Mouse (Mus musculus) cerebellum, adult 8-10 months (tissue): ENCODE measurements around the gene Erp27.
A peak's percentile ranks its signal among the peaks of the same experiment; 100 is the strongest.

Source experiments
- DNase-seq: peaks from one replicate; pipeline ENCODE4 v3.0.0; 2022

Gene Erp27

DNA sequence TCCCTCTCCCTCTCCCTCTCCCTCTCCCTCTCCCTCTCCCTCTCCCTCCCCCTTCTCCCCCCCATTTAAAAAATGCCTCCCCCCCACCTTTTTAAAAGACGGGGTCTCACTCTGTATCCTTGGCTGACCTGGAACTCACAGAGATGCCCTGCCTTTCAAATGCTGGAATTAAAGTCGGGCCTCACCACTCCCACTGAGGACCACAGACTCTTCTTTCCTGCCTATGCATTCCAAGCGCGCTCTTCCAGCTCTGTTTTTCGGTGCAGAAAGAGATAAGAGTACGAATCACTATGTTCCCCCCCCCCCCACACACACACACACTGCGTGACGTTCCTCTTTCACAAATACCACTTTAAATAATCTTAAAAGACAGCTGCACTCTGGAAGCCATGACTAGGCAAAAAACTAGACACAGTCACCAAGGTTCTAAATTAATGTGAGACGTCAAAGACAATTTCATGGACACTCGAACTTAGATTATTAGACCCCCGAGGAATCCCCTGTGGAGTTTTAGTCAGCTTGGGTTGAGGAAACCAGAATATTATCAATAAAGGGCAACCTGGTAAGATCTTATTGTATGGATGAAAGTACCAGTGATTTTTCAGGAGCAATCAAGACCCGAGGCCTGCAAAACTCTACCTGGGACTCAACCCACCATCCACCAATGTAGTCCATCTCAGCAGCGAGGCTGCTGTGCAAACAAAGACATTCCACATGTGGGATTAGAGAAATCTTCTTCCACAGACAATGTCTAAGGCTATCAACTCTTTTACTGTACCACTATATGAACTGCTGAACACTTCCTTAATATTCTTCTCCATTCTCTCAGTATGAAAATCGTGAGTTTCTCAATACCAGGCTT is 17.6 kb upstream of the Erp27 start:
- DNase-seq: no peak

DNA sequence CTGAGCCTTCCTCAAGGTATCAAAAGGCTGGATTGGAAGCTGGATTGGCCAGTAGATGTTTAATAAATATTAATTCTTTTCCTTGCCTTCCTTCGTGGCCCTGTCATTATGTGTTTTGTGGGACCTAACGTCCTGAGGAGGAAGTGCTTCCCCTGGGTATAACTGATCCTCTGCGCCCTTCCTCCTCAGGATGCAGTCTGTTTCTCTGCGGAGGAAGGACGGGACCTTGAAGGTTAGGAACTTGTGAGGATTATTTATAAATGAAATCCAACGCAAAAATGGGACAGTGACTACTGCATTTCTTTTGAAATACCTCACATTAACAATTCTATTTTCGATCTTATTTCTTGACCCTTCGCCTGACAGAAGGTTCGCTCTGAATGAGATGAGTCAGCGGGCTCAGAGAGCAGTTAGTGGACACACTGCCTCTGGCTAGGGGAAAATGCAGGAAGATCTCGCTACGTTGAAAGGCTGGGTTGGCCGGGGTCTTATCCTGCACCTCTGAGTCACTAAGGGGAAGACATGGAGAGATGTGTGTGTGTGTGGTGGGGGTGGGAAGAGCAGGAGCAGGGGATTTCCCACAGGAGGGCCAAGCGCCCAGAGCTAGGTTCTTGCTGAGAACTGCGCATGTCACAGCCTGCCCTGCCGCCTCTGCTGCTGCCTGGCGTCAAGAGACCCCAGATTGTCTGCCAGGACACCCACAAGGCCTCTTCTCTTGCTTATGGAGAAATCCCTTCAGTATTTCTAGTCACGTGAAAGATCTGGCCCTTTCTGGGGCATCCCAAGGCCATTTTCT is 16.5 kb upstream of the Erp27 start:
- DNase-seq: no peak

- DNase-seq: no peak
Measured at GRCm38 (mm10) chr6:136937117-136937516, 15.1 kb upstream of the Erp27 start.

DNA sequence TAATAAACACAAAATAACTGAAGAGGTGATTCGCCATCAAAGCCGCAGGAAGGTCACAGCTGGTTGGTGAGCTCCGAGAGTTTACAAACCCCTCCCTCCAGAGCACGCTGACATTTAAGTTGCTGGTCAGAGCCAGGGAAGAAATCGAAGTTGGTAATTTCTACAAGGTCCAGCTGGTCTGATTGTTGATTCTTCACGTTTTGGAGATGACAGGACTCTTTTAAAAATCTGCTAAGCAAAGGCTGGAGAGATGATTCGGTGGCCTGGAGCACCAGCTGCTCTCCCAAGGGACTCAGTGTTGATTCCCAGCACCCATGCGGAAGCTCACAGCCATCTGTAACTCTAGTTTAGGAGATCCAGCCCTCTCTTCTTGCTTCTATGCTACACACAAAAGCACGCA is 14.4 kb upstream of the Erp27 start:
- DNase-seq: no peak

GRCm38 (mm10) chr6:136935233-136935632 is 13.3 kb upstream of the Erp27 start:
- no peak for DNase-seq

GRCm38 (mm10) chr6:136934068-136934467 is 12.1 kb upstream of the Erp27 start:
- no peak for DNase-seq

DNA sequence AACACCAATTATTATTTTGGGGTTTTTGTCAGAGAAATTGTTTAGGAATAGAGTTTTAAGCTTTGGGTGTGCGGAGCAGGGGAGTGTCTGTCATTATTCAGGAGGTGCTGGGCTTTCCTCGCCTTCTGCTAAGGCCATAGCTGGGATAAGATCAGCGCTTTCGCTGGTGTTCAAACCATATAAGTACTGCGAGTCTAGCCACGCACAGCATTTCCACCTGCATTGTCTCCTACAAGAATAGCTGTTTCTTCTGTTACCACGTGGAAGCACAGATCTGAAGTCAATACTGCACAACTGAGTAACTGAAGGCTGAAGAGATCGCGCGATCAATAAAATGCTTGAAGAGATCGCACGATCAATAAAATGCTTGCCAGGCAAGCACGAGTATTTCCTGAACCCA is 9.3 kb upstream of the Erp27 start:
- DNase-seq: no peak

GRCm38 (mm10) chr6:136930677-136931076 is 8.7 kb upstream of the Erp27 start:
- no peak for DNase-seq

- no peak for DNase-seq
Measured at GRCm38 (mm10) chr6:136927626-136928025, 5.6 kb upstream of the Erp27 start.

DNA sequence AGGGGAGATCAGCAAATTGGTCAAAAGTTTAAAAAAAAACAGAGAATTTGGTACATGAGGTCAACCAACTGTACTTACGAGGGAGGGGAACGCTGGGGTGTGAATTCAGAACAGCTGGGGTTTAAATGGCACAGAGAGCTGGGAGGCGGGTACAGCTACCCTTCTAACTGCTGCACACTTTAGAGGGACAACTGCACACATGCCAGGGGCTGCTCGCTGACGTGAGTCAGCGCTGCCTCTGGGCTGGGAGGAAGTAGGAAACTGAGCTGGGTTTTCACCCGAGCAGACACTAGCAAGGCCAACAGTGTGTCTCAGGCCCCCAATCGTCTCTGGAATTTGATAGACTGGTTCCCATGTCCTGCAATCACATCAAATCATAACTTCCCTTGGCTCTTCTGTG is 3.1 kb upstream of the Erp27 start:
- DNase-seq: no peak

GRCm38 (mm10) chr6:136923532-136923931 is 1.6 kb upstream of the Erp27 start, which contains the start of gene Pde6h:
Gene Pde6h, plus strand, starts transcription at chr6:136923832.
- DNase-seq: no peak

DNA sequence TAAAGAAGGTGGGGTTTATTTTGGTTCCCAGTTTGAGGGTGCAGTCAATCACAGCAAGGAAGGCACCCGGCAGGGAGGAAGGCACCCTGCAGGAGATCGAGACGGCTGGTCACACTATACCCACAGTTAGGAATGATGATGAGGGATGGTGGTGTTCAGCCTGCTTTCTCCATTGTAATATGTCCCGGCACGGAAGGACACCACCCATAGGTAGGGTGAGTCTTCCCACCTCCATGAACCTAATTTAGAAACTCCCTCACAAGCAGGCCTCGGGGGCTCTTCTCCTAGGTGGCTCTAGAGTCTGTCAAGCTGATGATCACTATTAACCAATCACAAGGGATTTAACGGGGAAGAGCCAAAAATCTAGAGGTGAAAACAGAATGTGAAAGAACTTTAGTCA is 891 bp upstream of the Erp27 start:
- no peak for DNase-seq

DNA sequence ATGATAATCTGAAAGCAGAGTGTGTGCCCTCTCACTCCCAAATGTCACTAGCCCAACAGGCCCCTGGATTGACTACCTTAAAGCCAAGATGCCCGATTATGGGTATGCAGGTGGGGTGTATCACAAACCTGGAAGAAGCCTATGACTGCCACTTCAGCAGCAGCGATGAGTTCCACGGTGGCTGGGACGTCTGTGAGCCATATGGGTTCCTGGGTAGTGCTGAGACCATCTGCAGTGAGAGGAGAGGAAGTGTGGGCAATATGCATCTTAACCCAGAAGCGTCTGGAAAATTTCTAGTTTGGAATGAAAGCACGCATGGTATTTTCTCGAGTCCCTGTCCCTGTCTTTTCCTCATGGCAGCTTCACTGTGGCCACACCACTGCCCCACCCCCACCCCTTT is 379 bp downstream of the Erp27 start:
- no peak for DNase-seq

DNA sequence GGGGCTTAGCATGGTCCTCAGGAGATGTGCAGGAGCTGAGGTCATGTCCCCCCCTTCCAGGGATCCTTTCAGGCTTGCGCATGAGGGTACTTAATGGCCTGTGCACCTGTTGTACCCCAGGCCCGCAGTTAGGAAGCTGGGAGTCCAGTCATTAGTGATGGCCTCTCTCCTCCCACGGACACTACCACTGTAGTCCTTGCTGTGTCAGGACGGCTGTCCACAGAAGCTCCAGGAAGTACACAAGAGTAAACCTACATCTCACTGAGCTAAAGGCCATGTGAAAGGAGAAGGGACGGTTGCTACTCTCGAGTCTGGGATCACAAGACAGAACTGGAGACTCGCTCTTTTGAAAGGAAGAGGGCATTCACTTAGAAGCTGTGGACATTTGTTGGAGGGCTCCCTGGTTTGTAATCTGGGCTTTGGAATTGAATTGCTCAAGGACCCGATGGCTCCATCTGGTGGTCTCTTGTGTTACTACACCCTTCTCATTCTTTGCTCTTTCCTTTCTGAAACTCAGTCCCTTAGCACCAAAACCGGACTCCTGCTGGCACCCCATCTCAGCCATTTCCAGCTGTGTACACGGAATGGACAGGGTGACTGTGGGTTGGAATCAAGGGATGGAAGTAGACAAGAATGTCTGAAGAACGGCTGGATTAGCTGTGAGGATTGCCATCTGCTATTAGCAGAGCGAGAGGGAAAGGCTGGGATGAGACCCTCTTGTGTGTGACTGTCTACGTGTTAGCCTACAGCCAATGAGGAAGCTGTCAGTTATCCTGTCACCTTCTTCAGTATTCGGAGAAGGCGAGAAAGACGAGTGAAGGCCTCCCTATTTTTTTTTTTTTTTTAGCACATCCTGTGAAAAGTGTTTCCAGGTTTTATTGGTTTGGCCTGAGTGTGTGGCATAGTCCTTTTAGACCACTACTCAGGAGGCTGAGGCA is 1.4 kb downstream of the Erp27 start:
- DNase-seq: peak; percentile 53

DNA sequence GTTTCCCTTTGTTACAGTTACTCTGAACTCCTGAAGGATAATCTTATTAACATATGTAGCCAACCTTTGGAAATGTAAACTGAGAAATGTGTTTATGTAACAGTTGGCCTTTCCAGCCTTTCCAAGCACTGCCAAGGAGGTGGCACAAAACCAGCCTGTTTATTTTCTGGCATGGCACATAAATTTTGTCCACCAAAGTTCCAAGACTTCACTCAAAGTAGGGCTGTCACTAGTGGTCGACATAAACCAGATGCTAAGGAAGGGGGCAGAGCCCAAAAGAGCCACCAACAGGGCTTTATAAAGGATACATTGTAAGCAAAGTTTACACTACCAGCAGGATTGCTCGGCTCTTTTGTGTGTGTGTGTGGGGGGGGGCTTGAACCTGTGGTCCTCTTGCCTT is 4.1 kb downstream of the Erp27 start:
- DNase-seq: no peak

GRCm38 (mm10) chr6:136915721-136916395 is 6.1 kb downstream of the Erp27 start:
- DNase-seq: no peak

DNA sequence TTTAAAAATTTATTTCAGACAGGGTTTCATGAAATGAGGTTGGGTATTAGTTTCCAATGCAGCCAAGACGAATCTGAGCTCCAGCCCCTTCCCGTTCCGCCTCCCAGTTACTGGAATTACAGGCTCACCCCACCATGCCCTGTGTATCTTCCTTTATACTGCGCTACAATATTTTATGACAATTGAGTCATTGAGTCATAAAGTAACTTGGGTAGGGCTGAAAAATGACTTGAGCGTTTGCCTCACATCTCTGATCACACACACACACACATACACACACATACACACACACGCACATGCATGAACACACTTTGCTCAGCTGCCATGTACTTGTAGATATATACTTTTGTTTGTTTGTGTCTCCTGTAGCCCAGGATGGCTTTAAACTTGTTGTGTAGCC is 7.7 kb downstream of the Erp27 start:
- DNase-seq: no peak

DNA sequence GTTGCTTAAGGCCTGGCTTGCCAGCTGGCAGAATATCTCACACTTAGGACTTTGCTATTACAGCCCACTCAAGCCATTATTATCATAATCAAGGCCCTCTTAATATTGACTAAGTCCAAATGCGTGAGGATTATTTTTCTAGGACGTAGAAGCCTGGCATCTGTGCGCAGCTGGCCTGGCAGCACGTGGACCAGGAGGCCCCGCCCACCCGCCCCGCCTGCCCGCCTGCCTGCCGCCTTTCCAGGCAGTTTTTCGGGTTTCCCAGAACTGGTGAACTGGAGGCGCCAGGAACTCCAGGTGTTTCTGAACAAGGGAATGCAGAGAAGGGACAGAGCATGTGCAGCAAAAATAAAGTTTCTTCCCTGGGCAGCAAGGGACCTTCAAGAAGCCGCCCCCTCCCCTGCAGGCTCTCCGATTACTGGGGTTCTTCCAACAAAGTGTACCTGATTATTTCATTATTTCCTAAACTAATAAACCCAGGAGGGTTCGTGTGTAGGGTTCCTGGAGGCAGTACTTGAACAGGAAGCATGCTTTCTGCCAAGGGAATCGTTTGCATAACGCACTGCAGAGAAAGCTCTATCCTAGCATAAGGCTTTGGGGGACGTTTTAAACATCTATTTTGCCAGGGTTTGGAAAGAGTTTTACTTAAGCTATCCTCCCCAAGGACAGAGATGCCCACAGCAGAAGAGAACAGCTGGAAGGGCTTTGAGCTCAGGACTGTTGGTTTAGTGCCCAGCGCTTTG is 8.4 kb downstream of the Erp27 start:
- no peak for DNase-seq

DNA sequence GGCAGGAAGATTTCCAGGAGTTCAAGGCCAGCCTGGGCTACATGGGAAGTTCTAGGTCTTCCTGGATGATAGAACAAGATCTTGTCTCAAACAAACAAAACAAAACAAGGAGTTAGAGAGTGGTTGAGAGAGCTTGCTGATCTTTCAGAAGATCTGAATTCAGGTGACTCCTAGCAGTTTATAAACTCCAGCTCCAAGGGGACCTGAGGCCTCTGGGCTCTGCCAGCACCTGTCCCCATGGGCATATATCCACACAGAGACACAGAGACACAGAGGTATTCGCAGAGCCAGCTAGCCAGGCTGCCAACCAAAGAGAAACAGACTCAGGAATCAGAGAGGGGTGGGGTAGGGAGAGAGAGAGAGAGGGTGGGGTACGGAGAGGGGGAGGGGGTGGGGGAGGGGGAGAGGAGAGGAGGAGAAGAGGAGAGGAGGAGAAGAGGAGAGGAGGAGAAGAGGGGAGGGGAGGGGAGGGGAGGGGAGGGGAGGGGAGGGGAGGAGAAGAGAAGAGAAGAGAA is 9.2 kb downstream of the Erp27 start:
- no peak for DNase-seq

GRCm38 (mm10) chr6:136910247-136910890 is 11.6 kb downstream of the Erp27 start:
- no peak for DNase-seq

DNA sequence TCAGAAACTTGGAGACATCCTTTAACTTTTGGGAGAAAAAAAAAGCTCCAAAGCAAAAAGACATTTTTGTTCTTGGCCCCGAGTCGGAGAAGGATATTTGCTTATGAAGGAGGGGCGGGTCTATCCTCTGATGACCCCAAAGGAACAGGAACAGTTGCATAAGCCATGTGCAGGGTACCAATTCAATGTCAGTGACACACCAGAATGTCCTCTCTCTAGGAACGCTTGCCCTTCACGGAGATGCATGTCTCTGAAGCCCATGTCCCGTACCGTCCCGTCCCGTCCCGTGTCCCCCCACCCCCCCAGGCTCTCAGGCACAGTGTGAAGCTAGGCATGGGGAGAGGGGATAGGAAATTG is 15.1 kb downstream of the Erp27 start:
- no peak for DNase-seq
